Mouse (Mus musculus) C2C12 (cell line): ENCODE results near the gene Kctd21. TPM values are rescaled to one million over a fixed set of nuclear protein-coding genes. Genes with fewer than 3 reads are reported as not detected.

Experiments used
- H3K27me3 ChIP-seq: one replicate; pipeline ENCODE4 v1.6.1; 2011; ENCODE audit not compliant: control insufficient read depth, insufficient read depth, insufficient read length
- H3K36me3 ChIP-seq: one replicate; pipeline ENCODE4 v1.6.1; 2011; ENCODE audit not compliant: control insufficient read depth, insufficient read depth
- H3K4me3 ChIP-seq: one replicate; pipeline ENCODE4 v1.5.1; 2011; ENCODE audit warnings: mild to moderate bottlenecking, control low read depth; ENCODE audit not compliant: poor library complexity, insufficient read depth, severe bottlenecking
- H3K79me2 ChIP-seq: one replicate; pipeline ENCODE4 v1.6.1; 2011; ENCODE audit not compliant: control insufficient read depth, insufficient read depth
- H3K79me3 ChIP-seq: one replicate; pipeline ENCODE4 v1.6.1; 2011; ENCODE audit warnings: low read depth, control low read depth
- H3ac ChIP-seq: one replicate; pipeline ENCODE3; 2011; ENCODE audit warnings: low read depth; ENCODE audit not compliant: control insufficient read depth, insufficient read length
- CEBPB ChIP-seq: IDR thresholded peaks from one replicate; pipeline ENCODE4 v1.6.1; 2011; ENCODE audit warnings: low read depth, mild to moderate bottlenecking, control low read depth, moderate library complexity
- CTCF ChIP-seq: IDR thresholded peaks from one replicate; pipeline ENCODE4 v1.5.1; 2011; ENCODE audit not compliant: control insufficient read depth, insufficient read depth, insufficient read length
- FOSL1 ChIP-seq: IDR thresholded peaks from one replicate; pipeline ENCODE4 v1.8.0; 2011; ENCODE audit warnings: mild to moderate bottlenecking, low read length; ENCODE audit not compliant: poor library complexity, insufficient read depth, severe bottlenecking
- MAX ChIP-seq: IDR thresholded peaks from one replicate; pipeline ENCODE4 v1.6.1; 2011; ENCODE audit warnings: mild to moderate bottlenecking, control low read depth
- MYOD1 ChIP-seq: IDR thresholded peaks from one replicate; pipeline ENCODE4 v1.6.1; 2011; ENCODE audit warnings: low read depth; ENCODE audit not compliant: control insufficient read depth, insufficient read length
- MYOG ChIP-seq: IDR thresholded peaks from one replicate; pipeline ENCODE4 v1.6.1; 2011; ENCODE audit not compliant: control insufficient read depth, insufficient read length; ENCODE audit errors: extremely low read depth
- USF1 ChIP-seq: IDR thresholded peaks from one replicate; pipeline ENCODE4 v1.6.1; 2011; ENCODE audit warnings: low read depth, mild to moderate bottlenecking, control low read depth, moderate library complexity
- polyA plus RNA-seq: library from polyadenylated mRNA; unstranded; fragments of >200 nt; fragmentation: generic; extraction: Trizol; gene quantifications from one replicate; pipeline ENCODE4 v1.2.1, GENCODE M21; 2012; ENCODE audit warnings: missing spikeins

Gene Kctd21
- polyA plus RNA-seq, 1 experiment = 0.77 TPM

GRCm38 (mm10) chr7:97305206-97305605, 26.9 kb upstream of the Kctd21 start:
- Histone ChIP-seq H3K36me3 (no peaks in the 10 kb centered on the region), H3K79me3 (no peaks in the 10 kb centered on the region), H3ac (no peak overlapping the region), H3K4me3 (no peak overlapping the region), H3K79me2 (no peaks in the 10 kb centered on the region), H3K27me3 (no peaks in the 10 kb centered on the region)
- no peak for TF ChIP-seq CEBPB
- no peak for TF ChIP-seq MAX
- no peak for TF ChIP-seq MYOD1
- no peak for TF ChIP-seq MYOG
- no peak for TF ChIP-seq USF1
- TF ChIP-seq CTCF = no peak
- no peak for TF ChIP-seq FOSL1

- no peak for TF ChIP-seq USF1
- TF ChIP-seq CEBPB = no peak
- TF ChIP-seq MAX = no peak
- TF ChIP-seq FOSL1 = no peak
- TF ChIP-seq CTCF = no peak
- no peak for TF ChIP-seq MYOG
- no peak for TF ChIP-seq MYOD1
- no peaks in the 10 kb centered on the region for H3K79me2 ChIP-seq
- no peaks in the 10 kb centered on the region for H3K36me3 ChIP-seq
- no peaks in the 10 kb centered on the region for H3K27me3 ChIP-seq
- H3ac ChIP-seq = no peak overlapping the region
- H3K79me3 ChIP-seq = no peaks in the 10 kb centered on the region
- no peak overlapping the region for H3K4me3 ChIP-seq
Measured at GRCm38 (mm10) chr7:97306813-97307212, 25.3 kb upstream of the Kctd21 start.

- H3K36me3 ChIP-seq = no peaks in the 10 kb centered on the region
- no peak for TF ChIP-seq MYOD1
- no peak for TF ChIP-seq USF1
- no peak for TF ChIP-seq MAX
- no peak for TF ChIP-seq CTCF
- TF ChIP-seq CEBPB = no peak
- no peak for TF ChIP-seq MYOG
- TF ChIP-seq FOSL1 = no peak
Measured at GRCm38 (mm10) chr7:97307546-97307945, 24.6 kb upstream of the Kctd21 start.

GRCm38 (mm10) chr7:97309461-97310340, 22.4 kb upstream of the Kctd21 start:
- Histone ChIP-seq H3K4me3 (no peak overlapping the region), H3K27me3 (no peaks in the 10 kb centered on the region), H3K36me3 (no peaks in the 10 kb centered on the region), H3K79me2 (no peaks in the 10 kb centered on the region), H3K79me3 (no peaks in the 10 kb centered on the region), H3ac (no peak overlapping the region)
- TF ChIP-seq MYOD1 (no peak), MYOG (no peak), CEBPB (no peak), CTCF (no peak), USF1 (no peak), FOSL1 (no peak), MAX (no peak)

More at GRCm38 (mm10) chr7:97307546-97307945, 24.6 kb upstream of the Kctd21 start:
- Histone ChIP-seq H3K79me2 (no peaks in the 10 kb centered on the region), H3K79me3 (no peaks in the 10 kb centered on the region), H3K4me3 (no peak overlapping the region), H3ac (no peak overlapping the region), H3K27me3 (no peaks in the 10 kb centered on the region)

- Histone ChIP-seq H3K4me3 (no peak overlapping the region), H3K79me3 (no peaks in the 10 kb centered on the region), H3ac (no peak overlapping the region), H3K27me3 (no peaks in the 10 kb centered on the region), H3K79me2 (no peaks in the 10 kb centered on the region), H3K36me3 (no peaks in the 10 kb centered on the region)
- TF ChIP-seq CTCF = no peak
- no peak for TF ChIP-seq MYOD1
- TF ChIP-seq MYOG = no peak
- no peak for TF ChIP-seq FOSL1
- no peak for TF ChIP-seq USF1
- no peak for TF ChIP-seq CEBPB
- no peak for TF ChIP-seq MAX
Measured at GRCm38 (mm10) chr7:97310341-97310635, 21.8 kb upstream of the Kctd21 start.

- TF ChIP-seq FOSL1 (no peak), USF1 (no peak), MYOG (no peak), MAX (no peak), MYOD1 (no peak), CTCF (no peak), CEBPB (no peak)
- no peaks in the 10 kb centered on the region for H3K79me2 ChIP-seq
- no peak overlapping the region for H3K4me3 ChIP-seq
- no peaks in the 10 kb centered on the region for H3K27me3 ChIP-seq
- H3K36me3 ChIP-seq = no peaks in the 10 kb centered on the region
- H3ac ChIP-seq = no peak overlapping the region
- no peaks in the 10 kb centered on the region for H3K79me3 ChIP-seq
Measured at GRCm38 (mm10) chr7:97311620-97312019, 20.5 kb upstream of the Kctd21 start.
